Mouse (Mus musculus): Measurements from ENCODE around the gene Wdfy1. TPM values are rescaled to one million over a fixed set of nuclear protein-coding genes. Genes with fewer than 3 reads are reported as not detected.

The Wdfy1 gene
- total RNA-seq, 4 experiments from 2014 or later: 14.7 to 17.5 (median 16.2) TPM

- DNase-seq (ENCODE audit: low spot score): peak; percentile 75
These were observed 14.6 kb downstream of the Wdfy1 start for GRCm38 (mm10) chr1:79761106-79761916.

DNA sequence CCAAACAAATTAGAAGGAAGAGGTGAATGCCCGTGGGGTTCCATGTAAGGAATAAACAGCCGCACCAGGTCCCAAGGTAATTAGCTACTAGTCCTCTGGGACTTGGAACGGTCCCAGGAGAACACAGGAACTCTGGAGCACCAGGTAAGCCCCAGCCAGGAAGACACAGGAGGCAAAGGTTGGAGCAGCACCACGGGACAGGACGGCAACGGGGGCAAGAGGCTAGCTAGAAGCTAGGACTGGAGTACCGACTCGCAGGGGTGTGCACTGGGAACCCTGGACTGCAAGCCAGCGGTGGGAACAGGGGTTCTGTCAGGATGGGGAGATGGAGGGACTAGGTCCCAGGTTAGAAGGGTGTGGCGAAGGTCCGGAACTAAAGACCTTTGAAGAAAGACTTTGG lies 15.3 kb downstream of the Wdfy1 start:
- no peak for DNase-seq (ENCODE audit: low spot score)

DNA sequence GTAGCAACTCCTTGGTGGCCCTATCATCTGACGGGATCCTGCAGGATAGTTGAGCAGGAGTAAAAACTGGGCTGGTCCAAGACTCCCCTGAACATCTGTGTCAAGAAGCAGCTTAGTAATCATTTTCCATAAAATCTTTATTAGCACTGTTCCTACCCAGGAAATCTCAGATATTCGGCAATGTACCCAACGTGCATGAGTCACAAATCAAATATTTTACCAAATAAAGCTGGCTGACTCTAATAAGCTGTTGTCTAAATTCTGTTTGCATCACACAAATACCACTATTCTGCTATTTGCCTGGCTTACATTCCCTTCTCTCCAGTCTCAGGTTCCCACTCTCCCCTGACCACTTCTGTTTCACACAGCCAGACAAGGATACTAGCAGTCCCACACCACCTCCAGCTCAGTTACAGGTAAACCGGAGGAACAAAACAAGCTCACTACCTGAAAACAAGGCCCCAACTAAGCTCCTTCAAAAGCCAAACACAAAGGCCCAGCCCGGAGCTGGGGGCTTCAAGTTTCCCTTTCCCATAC lies 16.4 kb downstream of the Wdfy1 start:
- DNase-seq (ENCODE audit: low spot score): no peak

DNA sequence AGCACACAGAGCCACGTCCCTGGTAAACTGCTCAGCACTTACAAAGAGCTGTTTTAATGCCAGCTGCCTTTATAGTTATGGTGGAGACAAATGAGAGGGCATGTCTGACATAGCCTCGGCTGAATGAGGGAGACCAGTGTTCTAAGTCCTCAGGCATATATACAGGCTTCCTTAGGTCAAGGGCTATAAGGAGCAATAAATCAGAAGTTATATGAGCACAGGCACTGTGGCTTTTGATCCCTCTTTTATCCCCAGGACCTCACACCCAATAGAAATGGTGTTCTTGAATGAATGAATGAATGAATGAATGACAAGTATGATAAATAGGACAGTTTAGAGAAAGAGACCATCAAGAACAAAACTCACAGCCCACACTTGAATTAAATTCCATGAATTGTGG lies 16.9 kb downstream of the Wdfy1 start:
- no peak for DNase-seq (ENCODE audit: low spot score)

DNA sequence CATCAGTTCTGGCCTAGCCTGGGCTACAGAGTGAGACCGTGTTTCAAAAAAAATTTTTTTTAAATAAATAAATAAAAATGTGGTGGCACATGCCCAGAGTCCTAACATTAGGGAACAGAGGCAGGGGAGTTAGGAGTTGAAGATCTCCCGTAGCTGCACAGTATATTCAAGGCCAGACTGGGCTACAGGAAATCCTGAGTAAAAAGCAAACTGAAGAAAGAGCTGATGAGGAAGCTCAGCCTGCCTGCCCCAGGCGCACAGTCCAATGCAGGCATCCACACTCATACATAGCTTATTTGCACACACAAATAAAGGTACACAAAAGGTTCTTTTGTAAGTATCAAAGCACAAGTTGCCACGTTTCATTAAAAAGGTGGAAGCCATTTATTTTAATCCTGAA lies 18.3 kb downstream of the Wdfy1 start:
- DNase-seq (ENCODE audit: low spot score): no peak

GRCm38 (mm10) chr1:79757161-79757560 lies 18.8 kb downstream of the Wdfy1 start:
- DNase-seq (ENCODE audit: low spot score): peak; percentile 42

GRCm38 (mm10) chr1:79756417-79756816 lies 19.5 kb downstream of the Wdfy1 start:
- no peak for DNase-seq (ENCODE audit: low spot score)

DNA sequence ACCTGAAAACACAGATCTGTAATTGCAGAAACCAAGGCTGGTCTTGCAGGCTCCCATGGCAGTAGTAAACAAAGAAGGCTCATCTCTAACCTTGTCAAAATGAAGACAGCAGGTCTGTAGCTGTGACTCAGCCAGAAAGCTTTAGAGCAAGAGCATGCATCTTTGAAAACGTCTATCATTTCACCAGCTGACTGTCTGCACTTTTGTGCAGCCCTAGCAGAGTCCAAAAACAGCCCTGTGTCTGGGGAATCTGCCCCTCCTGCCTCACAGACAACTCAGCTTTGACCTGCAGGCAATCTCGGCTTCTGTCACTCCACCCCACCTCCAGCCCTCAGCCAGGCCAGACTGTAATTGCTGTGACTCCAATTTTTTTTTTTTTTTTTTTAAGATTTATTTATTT lies 20.6 kb downstream of the Wdfy1 start:
- no peak for DNase-seq (ENCODE audit: low spot score)

GRCm38 (mm10) chr1:79754936-79755335 lies 21.0 kb downstream of the Wdfy1 start:
- no peak for DNase-seq (ENCODE audit: low spot score)

GRCm38 (mm10) chr1:79753456-79753855 lies 22.5 kb downstream of the Wdfy1 start:
- no peak for DNase-seq (ENCODE audit: low spot score)

- no peak for DNase-seq (ENCODE audit: low spot score)
These were observed 23.1 kb downstream of the Wdfy1 start for GRCm38 (mm10) chr1:79752714-79753340.

DNA sequence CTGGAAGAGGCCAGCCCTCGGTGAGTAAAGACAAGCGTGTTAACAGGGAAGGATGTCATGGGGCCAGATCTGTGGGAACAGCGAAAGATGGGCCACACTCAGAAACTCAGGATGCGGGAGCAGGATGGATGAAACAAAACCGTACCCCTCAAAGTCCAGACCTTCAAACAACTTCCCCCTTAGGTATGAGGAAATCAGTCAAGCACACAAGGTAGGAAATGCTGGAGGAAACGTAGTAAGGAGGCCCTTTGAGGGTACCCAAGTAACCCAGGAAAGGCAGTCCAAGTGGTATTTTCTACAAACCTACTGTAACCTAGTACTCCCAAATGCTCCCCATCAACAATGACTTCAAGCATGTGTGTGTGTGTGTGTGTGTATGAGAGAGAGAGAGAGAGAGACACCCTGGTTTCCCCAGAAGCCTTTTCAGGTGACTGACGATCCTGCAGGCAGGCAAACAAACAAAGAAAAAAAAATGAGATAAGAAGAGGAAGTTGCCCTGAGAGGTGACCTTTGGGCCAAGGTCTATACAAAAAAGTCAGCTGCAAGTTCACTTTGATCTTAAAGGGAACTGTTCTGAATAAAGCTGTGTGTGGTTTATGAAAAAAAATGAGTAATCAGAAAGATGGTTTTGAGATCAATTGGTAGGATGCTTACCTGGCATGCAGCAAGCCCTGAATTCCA lies 23.8 kb downstream of the Wdfy1 start:
- DNase-seq (ENCODE audit: low spot score): no peak

DNA sequence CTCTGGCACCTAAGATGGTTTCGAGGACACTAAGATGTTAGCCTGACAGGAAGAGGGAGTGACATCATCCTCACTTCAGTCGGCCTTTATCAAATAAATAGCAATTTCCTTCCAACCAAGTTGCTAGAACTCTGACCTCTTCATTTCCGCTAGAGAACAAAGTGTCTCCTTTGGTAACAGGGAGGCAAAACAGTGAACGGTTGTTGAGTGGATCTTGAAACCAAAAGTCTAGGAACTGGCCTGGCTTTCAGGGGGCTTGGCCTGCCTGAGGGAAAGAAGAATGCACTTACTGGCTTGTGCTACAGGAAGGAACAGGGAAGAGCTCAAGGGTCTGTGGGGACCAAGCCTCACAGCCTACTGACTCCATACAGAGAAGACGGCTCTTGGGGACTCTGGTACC lies 24.8 kb downstream of the Wdfy1 start:
- peak; percentile 67 for DNase-seq (ENCODE audit: low spot score)

DNA sequence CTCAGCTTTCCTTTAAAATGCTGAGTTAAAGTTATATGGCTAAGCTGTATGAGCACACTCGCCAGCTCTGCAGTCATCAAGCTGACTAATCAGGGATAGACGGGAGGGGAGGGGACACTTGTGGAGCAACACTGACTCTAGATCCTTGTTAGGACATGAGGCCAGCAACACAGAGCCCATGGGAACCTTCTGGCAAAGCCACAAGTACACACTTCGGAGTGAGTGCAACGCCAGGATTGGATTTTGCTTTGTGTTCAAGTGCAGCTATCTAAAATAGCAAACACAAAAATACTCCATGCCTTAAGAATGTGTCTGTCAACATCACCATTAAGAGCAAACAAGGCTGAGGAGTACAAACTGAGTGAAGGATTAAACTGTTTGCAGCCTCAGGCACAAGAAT lies 29.9 kb downstream of the Wdfy1 start:
- DNase-seq (ENCODE audit: low spot score): peak; percentile 81

- DNase-seq (ENCODE audit: low spot score): no peak
These were observed 32.6 kb downstream of the Wdfy1 start for GRCm38 (mm10) chr1:79743385-79743784.

- no peak for DNase-seq (ENCODE audit: low spot score)
These were observed 33.0 kb downstream of the Wdfy1 start for GRCm38 (mm10) chr1:79742949-79743348.

DNA sequence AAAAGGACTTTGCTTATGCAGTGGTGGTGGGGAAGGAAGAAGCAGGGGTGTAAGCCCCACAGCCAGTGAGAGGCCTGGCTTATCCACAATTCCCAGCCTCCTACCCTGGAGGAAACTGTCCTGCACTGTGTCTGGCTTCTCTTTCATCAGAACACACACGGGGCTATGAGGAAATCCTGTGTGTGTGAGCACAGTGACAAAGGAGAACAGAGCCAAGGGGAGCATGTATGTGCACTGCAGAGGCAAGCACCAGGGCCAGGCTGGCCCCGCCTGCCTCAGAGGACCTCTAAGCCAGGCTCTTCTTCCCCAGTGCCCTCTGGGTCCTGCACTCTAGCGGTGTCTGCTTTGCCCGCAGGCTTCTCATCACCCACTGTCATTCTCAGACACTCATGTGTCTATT lies 34.9 kb downstream of the Wdfy1 start:
- DNase-seq (ENCODE audit: low spot score): no peak

GRCm38 (mm10) chr1:79739726-79740125 lies 36.2 kb downstream of the Wdfy1 start:
- DNase-seq (ENCODE audit: low spot score): no peak

- DNase-seq (ENCODE audit: low spot score): no peak
These were observed 39.5 kb downstream of the Wdfy1 start for GRCm38 (mm10) chr1:79736408-79736807.

- DNase-seq (ENCODE audit: low spot score): no peak
These were observed 41.1 kb downstream of the Wdfy1 start for GRCm38 (mm10) chr1:79734794-79735193.

GRCm38 (mm10) chr1:79714152-79714923 lies 61.6 kb downstream of the Wdfy1 start:
- no peak for DNase-seq (ENCODE audit: low spot score)

DNA sequence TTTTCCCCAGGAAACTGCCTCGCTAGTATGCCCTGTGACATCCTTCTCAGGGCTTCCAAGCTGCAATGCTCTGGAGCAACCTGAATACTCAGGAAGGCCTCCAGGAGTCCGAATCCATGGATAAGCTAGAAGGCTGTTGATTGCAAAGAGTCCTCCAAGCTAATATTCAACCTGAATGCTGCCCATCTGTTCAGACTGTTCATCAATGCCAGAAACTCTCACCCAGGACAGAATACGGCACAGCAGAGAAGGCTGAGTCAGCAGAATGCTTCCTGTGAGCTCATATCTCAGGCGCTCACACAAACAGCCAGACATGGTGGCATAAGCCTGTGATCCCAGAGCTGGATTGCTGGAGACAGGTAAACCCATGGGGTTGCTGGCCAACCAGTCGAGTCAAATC lies 62.9 kb downstream of the Wdfy1 start:
- DNase-seq (ENCODE audit: low spot score): no peak

Measured in heart, adult 8-10 months (tissue).